Mouse (Mus musculus) natural killer cell, adult 2 months (primary cell): ENCODE measurements around the gene Samd4b.

Source experiments
- DNase-seq, 2 experiments: peaks; one replicate each; pipeline ENCODE4 v3.0.0; 2022; ENCODE audit warnings: low spot score in 2 of 2

Samd4b gene

GRCm38 (mm10) chr7:28444344-28444974 lies 153.5 kb downstream of the Samd4b start:
- no peak for DNase-seq

GRCm38 (mm10) chr7:28442688-28443087 lies 155.3 kb downstream of the Samd4b start:
- DNase-seq: peak in 1 of 2 experiments; percentile 29

GRCm38 (mm10) chr7:28441776-28442485 lies 156.0 kb downstream of the Samd4b start:
- no peak for DNase-seq

GRCm38 (mm10) chr7:28440739-28441138 lies 157.2 kb downstream of the Samd4b start:
- peak; percentile 80 to 85 for DNase-seq

GRCm38 (mm10) chr7:28438771-28439170 lies 159.2 kb downstream of the Samd4b start:
- no peak for DNase-seq

GRCm38 (mm10) chr7:28437964-28438363 lies 160.0 kb downstream of the Samd4b start:
- DNase-seq: no peak

GRCm38 (mm10) chr7:28436932-28437570 lies 160.9 kb downstream of the Samd4b start, which contains the start of gene Gmfg:
Gene Gmfg, plus strand, starts transcription at chr7:28437447.
- peak; percentile 83 to 86 for DNase-seq

- DNase-seq: peak; percentile 99 to 100
These were observed 161.6 kb downstream of the Samd4b start for GRCm38 (mm10) chr7:28436271-28436904.

- no peak for DNase-seq
These were observed 162.2 kb downstream of the Samd4b start for GRCm38 (mm10) chr7:28435660-28436259.

GRCm38 (mm10) chr7:28432252-28432651 lies 165.7 kb downstream of the Samd4b start:
- no peak for DNase-seq

GRCm38 (mm10) chr7:28430512-28430911 lies 167.4 kb downstream of the Samd4b start:
- DNase-seq: no peak

GRCm38 (mm10) chr7:28427738-28428137 lies 170.2 kb downstream of the Samd4b start:
- DNase-seq: no peak

GRCm38 (mm10) chr7:28423018-28423417 lies 174.9 kb downstream of the Samd4b start:
- DNase-seq: no peak

GRCm38 (mm10) chr7:28419416-28419815 lies 178.5 kb downstream of the Samd4b start:
- DNase-seq: no peak

- no peak for DNase-seq
These were observed 179.8 kb downstream of the Samd4b start for GRCm38 (mm10) chr7:28418096-28418670.

GRCm38 (mm10) chr7:28417368-28417767 lies 180.6 kb downstream of the Samd4b start:
- DNase-seq: no peak

GRCm38 (mm10) chr7:28412826-28413225 lies 185.1 kb downstream of the Samd4b start:
- no peak for DNase-seq

- no peak for DNase-seq
These were observed 187.0 kb downstream of the Samd4b start for GRCm38 (mm10) chr7:28410841-28411475.

GRCm38 (mm10) chr7:28401942-28402341 lies 196.0 kb downstream of the Samd4b start:
- no peak for DNase-seq

- no peak for DNase-seq
These were observed 196.9 kb downstream of the Samd4b start for GRCm38 (mm10) chr7:28401030-28401429.
